ENCODE assay signal across 8 mouse cellular contexts in the genomic region with DNA sequence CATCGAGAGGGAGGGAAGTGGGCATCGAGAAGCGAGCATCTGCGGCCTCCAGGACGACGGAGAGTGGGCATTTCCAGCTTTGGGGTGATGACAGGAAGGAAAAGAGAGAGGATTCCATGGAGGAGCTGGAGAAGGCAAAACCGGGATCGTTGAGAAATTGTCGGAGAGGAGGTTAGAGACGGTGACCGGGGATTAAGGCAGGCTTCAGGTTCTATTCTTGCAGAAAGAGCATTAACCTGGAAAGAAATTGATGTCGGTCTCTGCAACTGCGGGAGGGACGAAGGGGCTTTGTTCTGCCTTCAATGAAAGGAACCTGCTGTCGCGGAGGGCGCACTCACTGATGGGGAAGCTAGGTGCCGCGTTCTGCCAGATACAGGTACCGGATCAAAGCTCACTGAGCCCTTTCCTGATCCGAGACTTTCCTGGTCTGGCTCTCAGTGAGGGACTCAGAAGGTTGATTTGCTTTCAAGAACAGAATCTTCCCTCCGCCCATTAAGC. TPM values are rescaled to one million over a fixed set of nuclear protein-coding genes. Genes with fewer than 3 reads are reported as not detected.
A peak's percentile ranks its signal among the peaks of the same experiment; 100 is the strongest.
DNase-seq lines count a peak whose midpoint lies in the region; ATAC-seq and TF ChIP-seq lines count a peak whose summit lies in the region.

No protein-coding gene starts in this region.

- no peak overlapping the region for H3K9ac ChIP-seq in heart, postnatal 0 days (replicated peaks; ENCODE audit: low read depth, low read length)
- H3K9ac ChIP-seq in ES-E14 (ENCODE audit: insufficient read depth, low read depth, low read length, poor library complexity, severe bottlenecking), result no peak overlapping the region
- no peak overlapping the region for H3K9ac ChIP-seq in embryonic facial prominence, embryonic 15.5 days
- no peak overlapping the region for H3K9ac ChIP-seq in liver, embryonic 13.5 days
- peak overlapping the region; percentile 49 for H3K9ac ChIP-seq in stomach, embryonic 16.5 days (ENCODE audit: low read length)

- peak overlapping the region; percentile 70 for H3K4me2 ChIP-seq in heart, postnatal 0 days (ENCODE audit: low read depth, low read length)
- H3K4me2 ChIP-seq in embryonic facial prominence, embryonic 15.5 days (replicated peaks), result peak overlapping the region; percentile 93
- H3K4me2 ChIP-seq in liver, embryonic 13.5 days, result peak overlapping the region; percentile 60
- H3K4me2 ChIP-seq in stomach, embryonic 16.5 days (ENCODE audit: low read depth, low read length), result peak overlapping the region; percentile 93

- H3K27ac ChIP-seq in heart, postnatal 0 days (ENCODE audit: low read depth), result no peak overlapping the region
- H3K27ac ChIP-seq in ES-E14 (ENCODE audit: insufficient read depth, low read depth, low read length, poor library complexity, severe bottlenecking), result no peak overlapping the region
- H3K27ac ChIP-seq in embryonic facial prominence, embryonic 15.5 days (replicated peaks), result no peak overlapping the region
- H3K27ac ChIP-seq in liver, embryonic 13.5 days, result no peak overlapping the region
- H3K27ac ChIP-seq in stomach, embryonic 16.5 days (ENCODE audit: low read length), result no peak overlapping the region

- WGBS in heart, postnatal 0 days, result 2% methylated on average over 22 of the region's 22 CpGs
- 1% methylated on average over 22 of the region's 22 CpGs for WGBS in embryonic facial prominence, embryonic 15.5 days
- WGBS in liver, embryonic 13.5 days (ENCODE audit: insufficient replicate concordance), result 2% methylated on average over 22 of the region's 22 CpGs
- 1% methylated on average over 22 of the region's 22 CpGs for WGBS in stomach, embryonic 16.5 days

- in situ Hi-C loops in ES-E14 (cut with MboI; ENCODE audit: low sequenced_read_pairs in 2 of 2, unreplicated experiment in 2 of 2), result no loop called here

- H3K9me3 ChIP-seq in heart, postnatal 0 days (replicated peaks; ENCODE audit: control insufficient read depth, low read length), result no peaks in the 10 kb centered on the region
- H3K9me3 ChIP-seq in ES-E14 (ENCODE audit: control insufficient read depth, insufficient read depth, low read depth, low read length), result no peaks in the 10 kb centered on the region
- H3K9me3 ChIP-seq in embryonic facial prominence, embryonic 15.5 days (replicated peaks), result no peaks in the 10 kb centered on the region
- no peaks in the 10 kb centered on the region for H3K9me3 ChIP-seq in liver, embryonic 13.5 days (replicated peaks)
- no peaks in the 10 kb centered on the region for H3K9me3 ChIP-seq in stomach, embryonic 16.5 days (replicated peaks; ENCODE audit: control insufficient read depth, low read length)

- TF ChIP-seq EP300 in heart, postnatal 0 days (IDR thresholded peaks at IDR 0.05; ENCODE audit: low read depth), result no peak

- peak overlapping the region; percentile 50 for H3K4me3 ChIP-seq in heart, postnatal 0 days (ENCODE audit: low read depth, low read length)
- peak overlapping the region; percentile 67 to 78 for H3K4me3 ChIP-seq in ES-E14 (ENCODE audit: insufficient read depth in 1 of 2, low read depth in 1 of 2, low read length in 2 of 2, poor library complexity in 1 of 2, severe bottlenecking in 1 of 2)
- peak overlapping the region; percentile 45 for H3K4me3 ChIP-seq in embryonic facial prominence, embryonic 15.5 days (replicated peaks)
- H3K4me3 ChIP-seq in liver, embryonic 13.5 days (replicated peaks), result peak overlapping the region; percentile 43
- H3K4me3 ChIP-seq in stomach, embryonic 16.5 days (replicated peaks; ENCODE audit: low read length), result peak overlapping the region; percentile 50

- no peak for DNase-seq in heart, postnatal 0 days (ENCODE audit: low spot score)
- no peak for DNase-seq in heart, adult 18-20 months
- no peak for DNase-seq in ES-E14 (ENCODE audit: low read depth, low spot score)
- no peak for DNase-seq in liver, embryonic 13.5 days
- no peak for DNase-seq in spleen, adult 12 weeks (ENCODE audit: low spot score)

- peaks cover 38% of the 10 kb centered on the region for H3K27me3 ChIP-seq in heart, postnatal 0 days (ENCODE audit: control insufficient read depth, insufficient read depth, low read length)
- peaks cover 37% of the 10 kb centered on the region for H3K27me3 ChIP-seq in embryonic facial prominence, embryonic 15.5 days
- peaks cover 56% of the 10 kb centered on the region for H3K27me3 ChIP-seq in liver, embryonic 13.5 days
- H3K27me3 ChIP-seq in stomach, embryonic 16.5 days (ENCODE audit: control insufficient read depth, insufficient read depth, low read length), result peaks cover 25% of the 10 kb centered on the region

- no peak for ATAC-seq in heart, postnatal 0 days (ENCODE audit: insufficient read depth, low read depth)
- no peak for ATAC-seq in embryonic facial prominence, embryonic 15.5 days (ENCODE audit: insufficient number of reproducible peaks, low FRiP score, low TSS enrichment, low read depth)
- ATAC-seq in liver, embryonic 13.5 days (ENCODE audit: low read depth), result no peak
- ATAC-seq in stomach, embryonic 16.5 days (ENCODE audit: insufficient read depth, low FRiP score), result no peak
- ATAC-seq in megakaryocyte progenitor cell, adult 5-6 weeks (replicated peaks; ENCODE audit: poor library complexity), result no peak

- H3K4me1 ChIP-seq in heart, postnatal 0 days (ENCODE audit: control insufficient read depth, insufficient read depth), result peaks cover 9% of the 10 kb centered on the region
- no peaks in the 10 kb centered on the region for H3K4me1 ChIP-seq in ES-E14 (ENCODE audit: control insufficient read depth in 2 of 2, insufficient read depth in 2 of 2, low read length in 2 of 2, poor library complexity in 1 of 2)
- H3K4me1 ChIP-seq in embryonic facial prominence, embryonic 15.5 days, result peaks cover 17% of the 10 kb centered on the region
- H3K4me1 ChIP-seq in liver, embryonic 13.5 days (replicated peaks), result peaks cover 12% of the 10 kb centered on the region
- H3K4me1 ChIP-seq in stomach, embryonic 16.5 days (ENCODE audit: control insufficient read depth, insufficient read depth, low read length), result peaks cover 6% of the 10 kb centered on the region

- no peak for TF ChIP-seq CTCF in heart, postnatal 0 days (IDR thresholded peaks at IDR 0.05; ENCODE audit: low read depth)

- no peaks in the 10 kb centered on the region for H3K36me3 ChIP-seq in heart, postnatal 0 days (replicated peaks; ENCODE audit: control insufficient read depth, insufficient read depth, low read length)
- no peaks in the 10 kb centered on the region for H3K36me3 ChIP-seq in ES-E14 (ENCODE audit: control insufficient read depth, insufficient read depth, low read length, poor library complexity, severe bottlenecking)
- no peaks in the 10 kb centered on the region for H3K36me3 ChIP-seq in embryonic facial prominence, embryonic 15.5 days
- no peaks in the 10 kb centered on the region for H3K36me3 ChIP-seq in liver, embryonic 13.5 days
- no peaks in the 10 kb centered on the region for H3K36me3 ChIP-seq in stomach, embryonic 16.5 days (ENCODE audit: control insufficient read depth, insufficient read depth, low read length)

TF ChIP-seq in ES-E14, 5 proteins besides CTCF, POLR2A, EP300 and RAD21:
- TF ChIP-seq ZC3H11A (IDR thresholded peaks at IDR 0.05; ENCODE audit: borderline replicate concordance, low read depth, low read length), result no peak
- TF ChIP-seq CHD2 (IDR thresholded peaks at IDR 0.05; ENCODE audit: low read depth, low read length), result no peak
- no peak for TF ChIP-seq HCFC1 (IDR thresholded peaks at IDR 0.05; ENCODE audit: borderline replicate concordance, insufficient read depth, low read length)
- TF ChIP-seq ZNF384 (IDR thresholded peaks at IDR 0.05; ENCODE audit: low read depth, low read length), result no peak
- no peak for TF ChIP-seq MAFK (IDR thresholded peaks at IDR 0.05; ENCODE audit: insufficient read depth, low read depth, low read length)

RNA-seq across cellular contexts. Expression of gene Arg2, which starts 0.7 kb away (rescaled TPM):
- 3.0 TPM in 1 of 2 replicates, not detected in the other for total RNA-seq in heart, postnatal 0 days (2014; rRNA removed; ENCODE audit: low replicate concordance)
- polyA plus RNA-seq in heart, postnatal 0 days (2015; fragmentation: Nextera tagmentation; extraction: Ambion mirVana), result 0.21 TPM in 1 of 2 replicates, not detected in the other
- total RNA-seq in heart, adult 18-20 months (2021), result not detected
- total RNA-seq in ES-E14 (2012; rRNA removed), result 4.0 and 5.3 TPM in 2 replicates
- 5.5 and 7.4 TPM in 2 replicates for polyA plus RNA-seq in embryonic facial prominence, embryonic 15.5 days (2015; fragmentation: Nextera tagmentation; extraction: Ambion mirVana)
- polyA plus RNA-seq in liver, embryonic 13.5 days (2015; fragmentation: Nextera tagmentation; extraction: Ambion mirVana), result 0.14 TPM in 1 of 2 replicates, not detected in the other
- polyA plus RNA-seq in stomach, embryonic 16.5 days (2015; fragmentation: Nextera tagmentation; extraction: Ambion mirVana), result 1.7 and 2.0 TPM in 2 replicates
- 0.54 and 0.93 TPM in 2 replicates for total RNA-seq in megakaryocyte progenitor cell, adult 5-6 weeks (2015)
- 0.04 and 0.34 TPM in 2 replicates for total RNA-seq in megakaryocyte progenitor cell, adult 5-6 weeks (2017)

RNA-seq across cellular contexts. Expression of gene Vti1b, which starts 41.2 kb away (rescaled TPM):
- total RNA-seq in heart, postnatal 0 days (2014; rRNA removed; ENCODE audit: low replicate concordance), result 7.2 and 35.1 TPM in 2 replicates
- polyA plus RNA-seq in heart, postnatal 0 days (2015; fragmentation: Nextera tagmentation; extraction: Ambion mirVana), result 79.8 and 88.8 TPM in 2 replicates
- total RNA-seq in heart, adult 18-20 months (2021), result 100 to 1,000 TPM; 108 to 115 TPM
- total RNA-seq in ES-E14 (2012; rRNA removed), result 40.9 and 65.5 TPM in 2 replicates
- 98.3 and 107 TPM in 2 replicates for polyA plus RNA-seq in embryonic facial prominence, embryonic 15.5 days (2015; fragmentation: Nextera tagmentation; extraction: Ambion mirVana)
- polyA plus RNA-seq in liver, embryonic 13.5 days (2015; fragmentation: Nextera tagmentation; extraction: Ambion mirVana), result 49.6 and 52.5 TPM in 2 replicates
- polyA plus RNA-seq in stomach, embryonic 16.5 days (2015; fragmentation: Nextera tagmentation; extraction: Ambion mirVana), result 105 and 111 TPM in 2 replicates
- total RNA-seq in megakaryocyte progenitor cell, adult 5-6 weeks (2015), result 16.5 and 19.2 TPM in 2 replicates
- total RNA-seq in megakaryocyte progenitor cell, adult 5-6 weeks (2017), result 168 and 177 TPM in 2 replicates

RNA-seq across cellular contexts. Expression of gene Pigh, which starts 41.8 kb away (rescaled TPM):
- total RNA-seq in heart, postnatal 0 days (2014; rRNA removed; ENCODE audit: low replicate concordance), result 6.2 and 9.8 TPM in 2 replicates
- polyA plus RNA-seq in heart, postnatal 0 days (2015; fragmentation: Nextera tagmentation; extraction: Ambion mirVana), result 9.6 and 9.7 TPM in 2 replicates
- 1 to 10 TPM; 2.9 to 3.0 TPM for total RNA-seq in heart, adult 18-20 months (2021)
- 14.8 and 17.0 TPM in 2 replicates for total RNA-seq in ES-E14 (2012; rRNA removed)
- polyA plus RNA-seq in embryonic facial prominence, embryonic 15.5 days (2015; fragmentation: Nextera tagmentation; extraction: Ambion mirVana), result 32.6 and 34.8 TPM in 2 replicates
- 6.6 and 7.2 TPM in 2 replicates for polyA plus RNA-seq in liver, embryonic 13.5 days (2015; fragmentation: Nextera tagmentation; extraction: Ambion mirVana)
- polyA plus RNA-seq in stomach, embryonic 16.5 days (2015; fragmentation: Nextera tagmentation; extraction: Ambion mirVana), result 35.0 and 36.7 TPM in 2 replicates
- total RNA-seq in megakaryocyte progenitor cell, adult 5-6 weeks (2015), result 17.1 and 18.2 TPM in 2 replicates
- total RNA-seq in megakaryocyte progenitor cell, adult 5-6 weeks (2017), result 13.2 and 15.8 TPM in 2 replicates
